ENCODE assay signal across 23 mouse cellular contexts in genomic region chr13:55519606-55520005, GRCm38 (mm10).
"Had no signal": no experiment of that assay in that cellular context is flagged by ENCODE, and none has a peak within 500 bp of the region (broad histone marks: within the 10 kb centered on the region; RNA-seq: fewer than 3 reads in every experiment).

No protein-coding gene starts in this region.

- H3K4me1 ChIP-seq: limb, embryonic 13.5 days; limb, embryonic 15.5 days had no signal

- DNase-seq: gastrocnemius, postnatal 14 days; gastrocnemius, postnatal 36 days; heart, adult 18-20 months; heart, postnatal 10 days; heart, postnatal 4 days; kidney, adult 11 months; kidney, adult 2 months; kidney, postnatal 10 days; kidney, postnatal 25 days; layer of hippocampus, adult 9-11 months; layer of hippocampus, postnatal 36 days; left cerebral cortex, postnatal 4 days had no signal

- H3K27me3 ChIP-seq: limb, embryonic 13.5 days; limb, embryonic 15.5 days had no signal

- H3K36me3 ChIP-seq: heart, embryonic 12.5 days; hindbrain, embryonic 12.5 days; limb, embryonic 13.5 days; limb, embryonic 15.5 days had no signal

- H3K9me3 ChIP-seq: heart, embryonic 10.5 days; heart, embryonic 12.5 days; hindbrain, embryonic 10.5 days; hindbrain, embryonic 12.5 days; limb, embryonic 13.5 days; limb, embryonic 15.5 days; liver, embryonic 12.5 days had no signal

- H3K27ac ChIP-seq: heart, embryonic 10.5 days; hindbrain, embryonic 10.5 days; hindbrain, embryonic 12.5 days; hindbrain, embryonic 14.5 days; hindbrain, postnatal 0 days; limb, embryonic 13.5 days; limb, embryonic 15.5 days; liver, embryonic 12.5 days; liver, embryonic 14.5 days had no signal

- ATAC-seq: hindbrain, postnatal 0 days; intestine, embryonic 16.5 days; liver, embryonic 12.5 days had no signal

- H3K9ac ChIP-seq: heart, embryonic 12.5 days; hindbrain, embryonic 12.5 days; hindbrain, embryonic 14.5 days; limb, embryonic 13.5 days; limb, embryonic 15.5 days; liver, embryonic 12.5 days; liver, embryonic 14.5 days had no signal

- H3K4me2 ChIP-seq: heart, embryonic 12.5 days; hindbrain, embryonic 12.5 days; hindbrain, embryonic 14.5 days; limb, embryonic 13.5 days; limb, embryonic 15.5 days; liver, embryonic 12.5 days had no signal

- H3K4me3 ChIP-seq: heart, embryonic 10.5 days; heart, embryonic 12.5 days; hindbrain, embryonic 10.5 days; hindbrain, embryonic 12.5 days; limb, embryonic 13.5 days; limb, embryonic 15.5 days; liver, embryonic 12.5 days had no signal
